ENCODE assay signal across 8 mouse cellular contexts in genomic region chr11:62550227-62550685, GRCm38 (mm10). TPM values are rescaled to one million over a fixed set of nuclear protein-coding genes. Genes with fewer than 3 reads are reported as not detected.
DNase-seq lines count a peak whose midpoint lies in the region; ATAC-seq and TF ChIP-seq lines count a peak whose summit lies in the region.

No protein-coding gene starts in this region.

- WGBS in neural tube, embryonic 11.5 days, result 8% methylated on average over 11 of the region's 11 CpGs
- 4% methylated on average over 11 of the region's 11 CpGs for WGBS in limb, embryonic 14.5 days
- whole genome bisulfite sequencing in midbrain, embryonic 15.5 days, result 2% methylated on average over 11 of the region's 11 CpGs
- 1% methylated on average over 11 of the region's 11 CpGs for WGBS in stomach, embryonic 14.5 days

- peak; percentile 15; the same call in 1 of the 2 replicates for ATAC-seq in neural tube, embryonic 11.5 days (ENCODE audit: insufficient read depth, low FRiP score, low TSS enrichment)
- peak; percentile 7; the same call in 1 of the 2 replicates for ATAC-seq in limb, embryonic 14.5 days (ENCODE audit: low FRiP score, low read depth)
- ATAC-seq in midbrain, embryonic 15.5 days (replicated peaks), result peak; percentile 47
- peak; percentile 33; the same call in 1 of the 2 replicates for ATAC-seq in stomach, embryonic 14.5 days (ENCODE audit: insufficient number of reproducible peaks, insufficient read depth, low FRiP score, low read depth)

- H3K9ac ChIP-seq in neural tube, embryonic 11.5 days (ENCODE audit: low read length), result peak overlapping the region; percentile 98
- H3K9ac ChIP-seq in limb, embryonic 14.5 days (ENCODE audit: low read depth, low read length, severe bottlenecking), result peak overlapping the region; percentile 91
- H3K9ac ChIP-seq in midbrain, embryonic 15.5 days, result peak overlapping the region; percentile 85
- H3K9ac ChIP-seq in stomach, embryonic 14.5 days (replicated peaks; ENCODE audit: low read depth, low read length), result peak overlapping the region; percentile 93

- TF ChIP-seq POLR2A in limb, embryonic 14.5 days (IDR thresholded peaks at IDR 0.05; ENCODE audit: borderline replicate concordance, extremely low read depth, insufficient read depth, insufficient read length), result no peak

- H3K4me2 ChIP-seq in neural tube, embryonic 11.5 days (ENCODE audit: low read depth), result peak overlapping the region; percentile 93
- H3K4me2 ChIP-seq in limb, embryonic 14.5 days (replicated peaks; ENCODE audit: low read depth, low read length, severe bottlenecking), result peak overlapping the region; percentile 94
- peak overlapping the region; percentile 69 for H3K4me2 ChIP-seq in midbrain, embryonic 15.5 days
- peak overlapping the region; percentile 90 for H3K4me2 ChIP-seq in stomach, embryonic 14.5 days (replicated peaks; ENCODE audit: low read depth, low read length)

- peak; percentile 66 for DNase-seq in neural tube, embryonic 11.5 days (ENCODE audit: low spot score)
- no peak for DNase-seq in neural tube, embryonic 10.5 days (ENCODE audit: extremely low spot score, low spot score)
- DNase-seq in embryo, embryonic 10 days (ENCODE audit: low spot score), result peak; percentile 70
- peak; percentile 83 for DNase-seq in heart, adult 8-10 months (ENCODE audit: low spot score)
- peak; percentile 74 for DNase-seq in kidney, adult 9 months
- DNase-seq in limb, embryonic 14.5 days (ENCODE audit: low spot score), result peak; percentile 55

- no peaks in the 10 kb centered on the region for H3K27me3 ChIP-seq in neural tube, embryonic 11.5 days (ENCODE audit: control insufficient read depth, insufficient read depth, low read length)
- no peaks in the 10 kb centered on the region for H3K27me3 ChIP-seq in limb, embryonic 14.5 days (ENCODE audit: control insufficient read depth, insufficient read depth, low read length)
- H3K27me3 ChIP-seq in midbrain, embryonic 15.5 days (replicated peaks), result no peaks in the 10 kb centered on the region
- no peaks in the 10 kb centered on the region for H3K27me3 ChIP-seq in stomach, embryonic 14.5 days (ENCODE audit: control insufficient read depth, insufficient read depth, low read length)

- no peaks in the 10 kb centered on the region for H3K9me3 ChIP-seq in neural tube, embryonic 11.5 days (ENCODE audit: control insufficient read depth, low read length)
- H3K9me3 ChIP-seq in limb, embryonic 14.5 days (ENCODE audit: control insufficient read depth, low read length), result no peaks in the 10 kb centered on the region
- H3K9me3 ChIP-seq in midbrain, embryonic 15.5 days, result no peaks in the 10 kb centered on the region
- H3K9me3 ChIP-seq in stomach, embryonic 14.5 days (ENCODE audit: control insufficient read depth, low read depth, low read length), result no peaks in the 10 kb centered on the region

- peak overlapping the region; percentile 75 for H3K4me3 ChIP-seq in neural tube, embryonic 11.5 days (ENCODE audit: low read depth, low read length)
- peak overlapping the region; percentile 77 for H3K4me3 ChIP-seq in limb, embryonic 14.5 days (replicated peaks; ENCODE audit: low read length)
- peak overlapping the region; percentile 57 for H3K4me3 ChIP-seq in midbrain, embryonic 15.5 days
- peak overlapping the region; percentile 84 for H3K4me3 ChIP-seq in stomach, embryonic 14.5 days (ENCODE audit: low read depth, low read length)

- H3K4me1 ChIP-seq in neural tube, embryonic 11.5 days (ENCODE audit: control insufficient read depth, insufficient read depth, low read length), result peaks cover 22% of the 10 kb centered on the region
- peaks cover 24% of the 10 kb centered on the region for H3K4me1 ChIP-seq in limb, embryonic 14.5 days (ENCODE audit: control insufficient read depth, insufficient read depth, low read length)
- peaks cover 34% of the 10 kb centered on the region for H3K4me1 ChIP-seq in midbrain, embryonic 15.5 days
- H3K4me1 ChIP-seq in stomach, embryonic 14.5 days (ENCODE audit: control insufficient read depth, insufficient read depth, low read length), result peaks cover 19% of the 10 kb centered on the region; the same call in 1 of the 2 replicates

- H3K36me3 ChIP-seq in neural tube, embryonic 11.5 days (ENCODE audit: control insufficient read depth, insufficient read depth, low read length), result no peaks in the 10 kb centered on the region
- peaks cover 23% of the 10 kb centered on the region for H3K36me3 ChIP-seq in limb, embryonic 14.5 days (ENCODE audit: control insufficient read depth, insufficient read depth, low read length)
- H3K36me3 ChIP-seq in midbrain, embryonic 15.5 days (replicated peaks), result no peaks in the 10 kb centered on the region
- H3K36me3 ChIP-seq in stomach, embryonic 14.5 days (ENCODE audit: control insufficient read depth, insufficient read depth, low read length), result peaks cover 17% of the 10 kb centered on the region; the same call in 1 of the 2 replicates

- H3K27ac ChIP-seq in neural tube, embryonic 11.5 days (ENCODE audit: low read depth, low read length), result peak overlapping the region; percentile 97
- H3K27ac ChIP-seq in limb, embryonic 14.5 days (replicated peaks; ENCODE audit: low read depth, low read length), result peak overlapping the region; percentile 97
- peak overlapping the region; percentile 97 for H3K27ac ChIP-seq in midbrain, embryonic 15.5 days
- H3K27ac ChIP-seq in stomach, embryonic 14.5 days (ENCODE audit: low read length), result peak overlapping the region; percentile 99

RNA-seq across cellular contexts. Expression of gene Ubb, which starts 0.7 kb away (rescaled TPM):
- 3,903 and 3,916 TPM in 2 replicates for polyA plus RNA-seq in neural tube, embryonic 11.5 days (2014; fragmentation: Nextera tagmentation; extraction: Ambion mirVana)
- 100 to 1,000 TPM; 692 to 761 (median 719) TPM for total RNA-seq in heart, adult 8-10 months (2022)
- polyA plus RNA-seq in limb, embryonic 14.5 days (2012; rRNA removed), result 3,111 and 3,234 TPM in 2 replicates
- 3,423 and 3,655 TPM in 2 replicates for polyA plus RNA-seq in limb, embryonic 14.5 days (2014; fragmentation: Nextera tagmentation; extraction: Ambion mirVana)
- 4,689 and 4,874 TPM in 2 replicates for polyA plus RNA-seq in midbrain, embryonic 15.5 days (2015; fragmentation: Nextera tagmentation; extraction: Ambion mirVana)
- polyA plus RNA-seq in stomach, embryonic 14.5 days (2014; fragmentation: Nextera tagmentation; extraction: Ambion mirVana), result 3,062 and 3,133 TPM in 2 replicates

RNA-seq across cellular contexts. Expression of gene Cenpv, which starts 11.2 kb away (rescaled TPM):
- polyA plus RNA-seq in neural tube, embryonic 11.5 days (2014; fragmentation: Nextera tagmentation; extraction: Ambion mirVana), result 59.6 and 66.7 TPM in 2 replicates
- total RNA-seq in heart, adult 8-10 months (2022), result 10 to 100 TPM; 21.2 to 27.5 (median 24.5) TPM
- 40.5 and 47.6 TPM in 2 replicates for polyA plus RNA-seq in limb, embryonic 14.5 days (2012; rRNA removed)
- 26.7 and 27.0 TPM in 2 replicates for polyA plus RNA-seq in limb, embryonic 14.5 days (2014; fragmentation: Nextera tagmentation; extraction: Ambion mirVana)
- 67.0 and 67.3 TPM in 2 replicates for polyA plus RNA-seq in midbrain, embryonic 15.5 days (2015; fragmentation: Nextera tagmentation; extraction: Ambion mirVana)
- 16.2 and 22.0 TPM in 2 replicates for polyA plus RNA-seq in stomach, embryonic 14.5 days (2014; fragmentation: Nextera tagmentation; extraction: Ambion mirVana)

RNA-seq across cellular contexts. Expression of gene Trpv2, which starts 24.0 kb away (rescaled TPM):
- 10.0 and 11.7 TPM in 2 replicates for polyA plus RNA-seq in neural tube, embryonic 11.5 days (2014; fragmentation: Nextera tagmentation; extraction: Ambion mirVana)
- 1 to 10 TPM; 1.6 to 4.1 (median 1.8) TPM for total RNA-seq in heart, adult 8-10 months (2022)
- 2.7 and 2.8 TPM in 2 replicates for polyA plus RNA-seq in limb, embryonic 14.5 days (2012; rRNA removed)
- 2.9 and 4.3 TPM in 2 replicates for polyA plus RNA-seq in limb, embryonic 14.5 days (2014; fragmentation: Nextera tagmentation; extraction: Ambion mirVana)
- polyA plus RNA-seq in midbrain, embryonic 15.5 days (2015; fragmentation: Nextera tagmentation; extraction: Ambion mirVana), result 35.8 and 38.8 TPM in 2 replicates
- 12.0 and 12.8 TPM in 2 replicates for polyA plus RNA-seq in stomach, embryonic 14.5 days (2014; fragmentation: Nextera tagmentation; extraction: Ambion mirVana)
